Mouse (Mus musculus): ENCODE data around the gene Gucy2g. TPM values are rescaled to one million over a fixed set of nuclear protein-coding genes. Genes with fewer than 3 reads are reported as not detected.

Gucy2g gene
- polyA plus RNA-seq, 1 experiment from 2014 or later, result not detected

GRCm38 (mm10) chr19:55244791-55245231 lies 3.8 kb upstream of the Gucy2g start:
- ATAC-seq (replicated peaks; ENCODE audit: insufficient number of reproducible peaks, low FRiP score, low TSS enrichment, low read depth) (0 out of 2 replicates have a peak, but pooled peaks have one; percentile 9), DNase-seq (ENCODE audit: low spot score) (peak; percentile 35)
- WGBS, result 15% methylated on average over 7 of the region's 7 CpGs
- H3K27me3 ChIP-seq (ENCODE audit: control insufficient read depth, insufficient read depth, low read length), result no peaks in the 10 kb centered on the region
- no peaks in the 10 kb centered on the region for H3K36me3 ChIP-seq (replicated peaks; ENCODE audit: control insufficient read depth, insufficient read depth, low read depth, low read length)
- H3K4me2 ChIP-seq (ENCODE audit: low read depth, low read length), result no peak overlapping the region
- no peak overlapping the region for H3K4me3 ChIP-seq (ENCODE audit: low read depth, low read length)
- no peak overlapping the region for H3K27ac ChIP-seq (replicated peaks; ENCODE audit: low read depth, low read length)
- no peaks in the 10 kb centered on the region for H3K9me3 ChIP-seq (replicated peaks; ENCODE audit: control insufficient read depth, low read length)
- no peaks in the 10 kb centered on the region for H3K4me1 ChIP-seq (ENCODE audit: control insufficient read depth, insufficient read depth, low read length)
- H3K9ac ChIP-seq (replicated peaks; ENCODE audit: low read length), result no peak overlapping the region; the same call in 1 of the 2 replicates

- no peak for DNase-seq (ENCODE audit: low spot score)
Observed at GRCm38 (mm10) chr19:55239766-55240426, 1.1 kb downstream of the Gucy2g start.

GRCm38 (mm10) chr19:55236564-55236963 lies 4.5 kb downstream of the Gucy2g start:
- H3K9ac ChIP-seq (replicated peaks; ENCODE audit: low read length), result no peak overlapping the region

More at GRCm38 (mm10) chr19:55239766-55240426, 1.1 kb downstream of the Gucy2g start:
- no peak overlapping the region for H3K9ac ChIP-seq (replicated peaks; ENCODE audit: low read length)
- H3K4me2 ChIP-seq (ENCODE audit: low read depth, low read length), result no peak overlapping the region
- H3K27ac ChIP-seq (replicated peaks; ENCODE audit: low read depth, low read length), result no peak overlapping the region
- no peaks in the 10 kb centered on the region for H3K36me3 ChIP-seq (replicated peaks; ENCODE audit: control insufficient read depth, insufficient read depth, low read depth, low read length)
- no peak overlapping the region for H3K4me3 ChIP-seq (ENCODE audit: low read depth, low read length)
- H3K27me3 ChIP-seq (ENCODE audit: control insufficient read depth, insufficient read depth, low read length), result no peaks in the 10 kb centered on the region
- ATAC-seq (replicated peaks; ENCODE audit: insufficient number of reproducible peaks, low FRiP score, low TSS enrichment, low read depth), result no peak
- WGBS, result 82% methylated on average over 6 of the region's 6 CpGs
- no peaks in the 10 kb centered on the region for H3K9me3 ChIP-seq (replicated peaks; ENCODE audit: control insufficient read depth, low read length)
- H3K4me1 ChIP-seq (ENCODE audit: control insufficient read depth, insufficient read depth, low read length), result no peaks in the 10 kb centered on the region

GRCm38 (mm10) chr19:55236026-55236425 lies 5.0 kb downstream of the Gucy2g start:
- ATAC-seq (replicated peaks; ENCODE audit: insufficient number of reproducible peaks, low FRiP score, low TSS enrichment, low read depth) (no peak), DNase-seq (ENCODE audit: low spot score) (no peak)
- Histone ChIP-seq H3K27me3 (ENCODE audit: control insufficient read depth, insufficient read depth, low read length) (no peaks in the 10 kb centered on the region), H3K9me3 (replicated peaks; ENCODE audit: control insufficient read depth, low read length) (no peaks in the 10 kb centered on the region), H3K27ac (replicated peaks; ENCODE audit: low read depth, low read length) (no peak overlapping the region), H3K4me2 (ENCODE audit: low read depth, low read length) (no peak overlapping the region), H3K4me3 (ENCODE audit: low read depth, low read length) (no peak overlapping the region), H3K9ac (replicated peaks; ENCODE audit: low read length) (no peak overlapping the region), H3K36me3 (replicated peaks; ENCODE audit: control insufficient read depth, insufficient read depth, low read depth, low read length) (no peaks in the 10 kb centered on the region), H3K4me1 (ENCODE audit: control insufficient read depth, insufficient read depth, low read length) (no peaks in the 10 kb centered on the region)
- WGBS, result 43% methylated on average over 2 of the region's 2 CpGs

More at GRCm38 (mm10) chr19:55236564-55236963, 4.5 kb downstream of the Gucy2g start:
- Histone ChIP-seq H3K27me3 (ENCODE audit: control insufficient read depth, insufficient read depth, low read length) (no peaks in the 10 kb centered on the region), H3K36me3 (replicated peaks; ENCODE audit: control insufficient read depth, insufficient read depth, low read depth, low read length) (no peaks in the 10 kb centered on the region), H3K27ac (replicated peaks; ENCODE audit: low read depth, low read length) (no peak overlapping the region), H3K4me1 (ENCODE audit: control insufficient read depth, insufficient read depth, low read length) (no peaks in the 10 kb centered on the region), H3K9me3 (replicated peaks; ENCODE audit: control insufficient read depth, low read length) (no peaks in the 10 kb centered on the region), H3K4me3 (ENCODE audit: low read depth, low read length) (no peak overlapping the region), H3K4me2 (ENCODE audit: low read depth, low read length) (no peak overlapping the region)
- no peak for DNase-seq (ENCODE audit: low spot score)
- ATAC-seq (replicated peaks; ENCODE audit: insufficient number of reproducible peaks, low FRiP score, low TSS enrichment, low read depth), result no peak
- WGBS, result 81% methylated on average over 5 of the region's 5 CpGs

- H3K4me2 ChIP-seq (ENCODE audit: low read depth, low read length), result no peak overlapping the region
- H3K27ac ChIP-seq (replicated peaks; ENCODE audit: low read depth, low read length), result no peak overlapping the region
- no peaks in the 10 kb centered on the region for H3K9me3 ChIP-seq (replicated peaks; ENCODE audit: control insufficient read depth, low read length)
- ATAC-seq (replicated peaks; ENCODE audit: insufficient number of reproducible peaks, low FRiP score, low TSS enrichment, low read depth) (no peak), DNase-seq (ENCODE audit: low spot score) (no peak)
- H3K9ac ChIP-seq (replicated peaks; ENCODE audit: low read length), result no peak overlapping the region
- H3K36me3 ChIP-seq (replicated peaks; ENCODE audit: control insufficient read depth, insufficient read depth, low read depth, low read length), result no peaks in the 10 kb centered on the region
- H3K27me3 ChIP-seq (ENCODE audit: control insufficient read depth, insufficient read depth, low read length), result no peaks in the 10 kb centered on the region
- 56% methylated on average over 8 of the region's 8 CpGs for WGBS
- no peaks in the 10 kb centered on the region for H3K4me1 ChIP-seq (ENCODE audit: control insufficient read depth, insufficient read depth, low read length)
- no peak overlapping the region for H3K4me3 ChIP-seq (ENCODE audit: low read depth, low read length)
Observed at GRCm38 (mm10) chr19:55232136-55232535, 8.9 kb downstream of the Gucy2g start.

- Histone ChIP-seq H3K27ac (replicated peaks; ENCODE audit: low read depth, low read length) (no peak overlapping the region), H3K4me3 (ENCODE audit: low read depth, low read length) (no peak overlapping the region), H3K9ac (replicated peaks; ENCODE audit: low read length) (no peak overlapping the region), H3K4me1 (ENCODE audit: control insufficient read depth, insufficient read depth, low read length) (no peaks in the 10 kb centered on the region), H3K9me3 (replicated peaks; ENCODE audit: control insufficient read depth, low read length) (no peaks in the 10 kb centered on the region), H3K27me3 (ENCODE audit: control insufficient read depth, insufficient read depth, low read length) (no peaks in the 10 kb centered on the region), H3K4me2 (ENCODE audit: low read depth, low read length) (no peak overlapping the region), H3K36me3 (replicated peaks; ENCODE audit: control insufficient read depth, insufficient read depth, low read depth, low read length) (no peaks in the 10 kb centered on the region)
- WGBS, result 81% methylated on average over 10 of the region's 10 CpGs
- no peak for ATAC-seq (replicated peaks; ENCODE audit: insufficient number of reproducible peaks, low FRiP score, low TSS enrichment, low read depth)
- DNase-seq (ENCODE audit: low spot score), result no peak
Observed at GRCm38 (mm10) chr19:55231081-55231480, 10.0 kb downstream of the Gucy2g start.

- H3K4me1 ChIP-seq (ENCODE audit: control insufficient read depth, insufficient read depth, low read length), result no peaks in the 10 kb centered on the region
- H3K9ac ChIP-seq (replicated peaks; ENCODE audit: low read length), result no peak overlapping the region
- WGBS, result 80% methylated on average over 7 of the region's 7 CpGs
- no peaks in the 10 kb centered on the region for H3K27me3 ChIP-seq (ENCODE audit: control insufficient read depth, insufficient read depth, low read length)
- no peaks in the 10 kb centered on the region for H3K36me3 ChIP-seq (replicated peaks; ENCODE audit: control insufficient read depth, insufficient read depth, low read depth, low read length)
- H3K4me3 ChIP-seq (ENCODE audit: low read depth, low read length), result no peak overlapping the region
- H3K4me2 ChIP-seq (ENCODE audit: low read depth, low read length), result no peak overlapping the region
- ATAC-seq (replicated peaks; ENCODE audit: insufficient number of reproducible peaks, low FRiP score, low TSS enrichment, low read depth) (no peak), DNase-seq (ENCODE audit: low spot score) (no peak)
- H3K9me3 ChIP-seq (replicated peaks; ENCODE audit: control insufficient read depth, low read length), result no peaks in the 10 kb centered on the region
- H3K27ac ChIP-seq (replicated peaks; ENCODE audit: low read depth, low read length), result no peak overlapping the region
Observed at GRCm38 (mm10) chr19:55227135-55227534, 13.9 kb downstream of the Gucy2g start.

- Histone ChIP-seq H3K4me2 (ENCODE audit: low read depth, low read length) (no peak overlapping the region), H3K4me1 (ENCODE audit: control insufficient read depth, insufficient read depth, low read length) (no peaks in the 10 kb centered on the region), H3K9ac (replicated peaks; ENCODE audit: low read length) (no peak overlapping the region), H3K4me3 (ENCODE audit: low read depth, low read length) (no peak overlapping the region), H3K27ac (replicated peaks; ENCODE audit: low read depth, low read length) (no peak overlapping the region), H3K27me3 (ENCODE audit: control insufficient read depth, insufficient read depth, low read length) (no peaks in the 10 kb centered on the region), H3K9me3 (replicated peaks; ENCODE audit: control insufficient read depth, low read length) (no peaks in the 10 kb centered on the region), H3K36me3 (replicated peaks; ENCODE audit: control insufficient read depth, insufficient read depth, low read depth, low read length) (no peaks in the 10 kb centered on the region)
- ATAC-seq (replicated peaks; ENCODE audit: insufficient number of reproducible peaks, low FRiP score, low TSS enrichment, low read depth) (no peak), DNase-seq (ENCODE audit: low spot score) (no peak)
- 71% methylated on average over 5 of the region's 5 CpGs for WGBS
Observed at GRCm38 (mm10) chr19:55226621-55227020, 14.4 kb downstream of the Gucy2g start.

All from embryonic facial prominence, embryonic 11.5 days (tissue).